Mouse (Mus musculus) cerebellum, adult 9-11 months (tissue): ENCODE measurements around the gene Pnmal2.

ENCODE experiments used
- DNase-seq: peaks from one replicate; pipeline ENCODE4 v3.0.0; 2022

Pnmal2 gene

DNA sequence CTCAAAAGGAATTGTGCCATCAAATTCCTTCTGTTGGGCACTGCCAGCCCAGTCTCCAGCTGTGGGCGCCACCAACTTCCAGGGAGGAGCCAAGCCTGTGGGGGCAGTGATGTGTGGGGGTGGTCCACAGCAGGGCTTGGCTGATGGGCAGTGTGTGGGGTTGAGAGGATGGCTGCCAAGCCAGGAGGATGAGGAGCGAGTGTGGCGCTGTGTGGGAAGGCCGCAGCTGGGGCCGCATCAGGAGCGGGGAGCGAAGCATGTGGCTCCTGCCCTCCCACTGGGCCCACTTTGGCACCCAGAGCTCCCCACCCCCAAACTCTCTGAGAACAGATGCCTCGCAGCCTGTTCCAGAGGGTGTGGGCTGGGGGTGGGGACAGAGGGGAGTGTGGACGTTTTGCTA lies 26.5 kb upstream of the Pnmal2 start:
- DNase-seq = peak; percentile 73

DNA sequence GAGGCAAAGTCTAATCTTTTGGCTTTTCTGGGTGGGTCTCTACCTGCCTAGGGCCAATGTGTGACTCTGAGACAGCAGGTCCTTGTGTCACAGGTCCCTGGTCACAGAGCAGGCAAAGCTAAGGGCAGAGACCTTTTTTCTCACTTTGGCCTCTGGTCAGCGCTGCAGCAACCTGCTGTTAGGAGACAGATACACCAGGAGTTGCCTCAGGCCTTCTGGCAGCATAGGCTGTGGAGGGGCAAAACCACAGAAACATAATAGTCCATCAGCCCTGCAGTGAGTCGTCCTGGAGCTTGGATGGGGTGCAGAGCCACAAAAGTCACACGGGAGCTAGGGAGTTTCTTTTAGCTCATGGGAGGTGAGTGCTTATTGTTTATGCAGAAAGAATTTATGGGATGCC lies 25.8 kb upstream of the Pnmal2 start:
- peak; percentile 57 for DNase-seq

DNA sequence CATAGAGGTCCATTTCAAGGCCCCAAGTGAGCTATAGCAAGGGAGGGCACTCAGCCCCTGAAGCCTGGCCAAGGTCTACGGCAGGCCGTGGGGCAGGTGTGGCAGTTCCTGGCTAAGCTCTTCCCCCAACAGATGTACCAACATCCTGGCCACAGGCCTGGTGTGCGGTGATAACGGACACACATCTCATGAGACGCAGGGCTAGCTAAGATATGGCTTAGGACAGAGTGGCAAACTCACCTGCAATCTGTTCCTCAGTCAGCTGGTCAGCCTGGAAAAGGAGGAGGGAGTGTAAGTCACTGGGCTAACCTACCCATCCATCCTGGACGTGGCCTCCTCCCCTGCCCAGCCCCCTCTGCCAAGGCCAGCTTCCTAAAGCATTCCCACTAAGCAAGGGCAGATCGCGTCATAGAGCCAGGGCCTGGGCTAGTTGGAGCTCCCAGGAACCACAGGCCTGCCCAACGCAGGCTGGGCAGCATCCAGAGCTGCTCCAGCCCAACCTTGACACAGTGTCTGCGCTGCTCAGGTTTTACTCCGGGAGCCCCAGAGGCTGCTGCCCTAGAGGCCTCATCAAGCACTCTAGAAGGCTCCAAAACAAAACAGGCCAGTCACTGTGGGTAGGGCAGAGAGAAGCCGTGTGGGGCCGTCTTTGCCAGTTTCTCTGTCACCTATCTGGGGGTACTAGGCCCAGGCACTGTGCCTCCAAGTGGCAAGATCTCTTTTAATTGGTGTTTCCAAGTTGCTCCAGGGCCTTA lies 24.9 kb upstream of the Pnmal2 start:
- DNase-seq = peak; percentile 68

DNA sequence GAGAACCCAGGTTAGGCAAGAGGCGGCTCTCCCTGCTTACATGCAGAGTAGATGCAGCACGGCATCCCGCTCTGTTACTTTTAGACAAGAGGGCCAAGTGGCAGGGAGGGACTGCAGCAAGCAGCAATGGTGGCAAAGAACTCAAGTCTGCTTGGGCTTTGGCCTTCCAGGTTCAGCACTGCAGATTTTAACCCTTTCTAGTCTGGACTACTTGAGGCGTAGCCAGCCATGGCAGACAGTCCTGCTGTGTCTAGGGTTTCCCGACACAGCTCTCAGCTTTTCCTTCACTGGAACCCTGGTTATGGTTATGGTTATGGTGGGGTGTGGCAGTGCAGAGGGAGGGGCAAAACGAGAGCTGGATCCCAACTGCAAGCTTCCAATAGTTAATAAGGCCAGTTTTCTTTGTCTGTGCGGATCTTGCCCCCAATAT lies 24.3 kb upstream of the Pnmal2 start:
- no peak for DNase-seq

DNA sequence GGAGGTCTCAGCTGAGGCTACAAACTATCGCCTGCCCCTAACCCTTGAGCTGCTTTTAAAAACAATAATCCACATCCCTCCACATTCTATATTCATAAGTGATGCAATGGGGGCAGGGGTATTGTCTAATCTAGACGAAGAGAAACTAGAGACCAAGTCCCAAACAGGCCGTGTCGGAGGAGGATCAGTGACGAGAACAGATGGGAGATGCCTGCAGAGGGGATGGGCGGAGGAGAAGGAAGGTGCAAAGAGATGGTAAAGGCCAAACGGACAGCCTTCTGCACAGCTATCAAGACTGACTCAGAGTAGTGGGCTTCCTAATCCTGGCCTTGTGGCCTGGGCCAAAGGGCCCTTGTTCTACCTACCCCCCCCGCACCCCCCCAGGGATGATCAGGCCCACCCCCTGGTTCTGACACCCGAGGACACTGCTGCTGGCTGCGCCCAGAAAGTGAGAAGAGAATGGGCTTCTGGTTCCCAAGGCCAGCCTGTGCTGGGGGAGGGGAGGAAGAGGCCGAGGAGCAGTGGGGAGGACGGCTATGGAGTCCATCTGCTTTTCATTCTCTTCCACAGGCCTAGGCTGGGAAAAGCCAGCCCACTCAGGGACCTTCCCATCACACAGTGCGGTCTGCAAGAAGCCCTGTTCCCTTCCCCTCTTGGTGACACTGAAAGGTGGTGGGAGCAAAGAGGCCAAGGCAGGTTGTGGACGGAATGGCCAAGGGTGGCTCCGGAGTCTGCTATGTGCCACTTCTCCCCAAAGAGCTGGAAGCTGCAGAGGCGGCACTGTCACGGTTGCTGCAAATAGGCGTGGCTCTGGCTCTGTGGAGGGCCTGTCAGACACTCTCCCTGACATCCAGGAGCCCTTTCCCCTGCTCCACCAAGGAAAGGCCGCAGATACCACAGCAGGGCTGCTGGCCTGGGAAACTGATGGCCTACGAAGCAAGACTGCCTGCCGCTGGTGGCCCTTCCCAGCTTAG lies 23.4 kb upstream of the Pnmal2 start:
- DNase-seq = peak; percentile 75

DNA sequence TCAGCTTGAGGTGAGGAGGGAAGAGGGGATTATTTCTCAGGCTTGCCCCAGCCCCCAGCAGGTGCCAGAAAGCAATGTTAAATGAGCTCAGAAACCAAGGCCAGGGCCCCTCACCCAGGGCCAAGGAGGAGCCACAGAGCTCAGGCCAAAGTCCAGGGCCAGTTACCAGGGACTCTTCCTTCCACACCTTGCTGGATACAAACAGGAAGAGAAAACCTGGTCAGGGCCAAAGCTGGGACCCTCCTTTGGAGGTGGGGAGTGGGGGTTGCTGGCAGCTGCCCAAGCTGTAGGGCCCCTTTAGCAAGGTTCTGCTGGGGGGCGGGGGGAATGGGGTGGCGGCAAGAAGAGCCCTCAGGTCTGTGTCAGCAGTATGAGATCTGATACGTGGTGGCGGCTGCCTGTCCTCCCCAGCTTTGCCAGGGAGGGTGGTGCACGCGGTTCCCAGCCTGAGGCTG lies 22.6 kb upstream of the Pnmal2 start:
- peak; percentile 75 for DNase-seq

DNA sequence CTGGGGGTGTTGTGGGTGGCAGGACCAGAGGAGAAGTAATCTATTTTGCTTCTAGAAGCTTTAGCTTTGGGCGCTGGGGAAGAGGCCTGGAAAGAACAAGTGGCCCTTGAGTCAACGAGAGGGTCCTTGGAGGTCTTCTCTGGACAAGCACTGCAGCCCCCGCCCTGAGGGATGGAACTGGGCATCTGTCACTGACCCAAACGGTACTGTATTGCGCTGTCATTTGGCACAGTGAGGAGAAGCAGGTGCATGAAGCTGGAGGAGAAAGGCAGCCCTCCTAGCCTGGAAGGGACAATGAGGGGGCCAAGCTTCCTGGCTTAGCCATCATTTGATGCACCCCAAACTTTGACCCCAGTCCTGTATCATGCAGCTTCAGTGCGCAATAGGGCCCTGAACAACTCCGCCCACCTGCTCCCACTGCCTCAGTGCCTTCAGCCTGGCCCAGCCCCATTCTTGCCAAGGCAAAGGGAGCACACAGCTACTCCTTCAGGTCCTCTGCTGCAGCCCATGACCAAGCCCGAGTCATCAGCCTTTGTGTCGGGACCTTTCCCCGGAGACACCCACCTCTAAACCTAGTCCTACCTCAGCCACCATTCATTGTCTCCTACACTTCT lies 22.0 kb upstream of the Pnmal2 start:
- peak; percentile 83 for DNase-seq

DNA sequence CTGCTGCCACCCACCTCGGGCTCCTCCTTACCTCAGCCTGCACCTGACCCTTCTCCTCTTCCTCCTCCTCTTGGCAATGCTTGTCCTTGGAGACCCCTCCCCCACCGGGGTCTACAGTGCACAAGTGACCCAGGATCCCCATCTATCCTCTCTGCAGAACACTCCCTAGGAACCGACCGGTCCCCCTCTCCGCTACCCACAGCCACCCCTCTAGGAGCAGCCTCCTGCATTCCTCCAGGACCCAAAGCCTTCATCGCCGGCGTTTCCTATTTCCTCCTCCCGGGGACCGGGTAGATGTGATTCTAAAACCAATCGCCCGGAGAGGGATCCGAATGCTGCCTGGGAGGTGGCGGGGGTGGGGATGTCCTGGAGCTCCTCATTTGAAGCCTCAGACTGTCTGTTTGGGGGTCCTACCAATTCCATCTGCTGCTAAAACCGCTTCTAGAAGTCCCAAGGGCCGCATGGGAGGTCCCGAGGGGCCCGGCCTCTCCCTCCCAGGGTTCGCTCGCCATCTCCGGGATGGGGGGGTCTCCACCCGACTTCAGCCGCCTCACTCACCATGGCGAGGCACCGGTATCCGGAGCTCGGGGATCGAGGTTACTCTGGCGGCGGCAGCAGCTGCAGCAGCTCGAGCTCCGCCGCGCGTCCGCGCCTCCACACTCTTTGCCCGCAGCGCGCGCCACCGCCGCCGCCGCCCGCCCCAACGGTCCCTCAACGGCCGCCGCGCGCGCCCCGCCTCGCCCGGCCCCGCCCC lies 21.0 kb upstream of the Pnmal2 start:
- DNase-seq = peak; percentile 87

DNA sequence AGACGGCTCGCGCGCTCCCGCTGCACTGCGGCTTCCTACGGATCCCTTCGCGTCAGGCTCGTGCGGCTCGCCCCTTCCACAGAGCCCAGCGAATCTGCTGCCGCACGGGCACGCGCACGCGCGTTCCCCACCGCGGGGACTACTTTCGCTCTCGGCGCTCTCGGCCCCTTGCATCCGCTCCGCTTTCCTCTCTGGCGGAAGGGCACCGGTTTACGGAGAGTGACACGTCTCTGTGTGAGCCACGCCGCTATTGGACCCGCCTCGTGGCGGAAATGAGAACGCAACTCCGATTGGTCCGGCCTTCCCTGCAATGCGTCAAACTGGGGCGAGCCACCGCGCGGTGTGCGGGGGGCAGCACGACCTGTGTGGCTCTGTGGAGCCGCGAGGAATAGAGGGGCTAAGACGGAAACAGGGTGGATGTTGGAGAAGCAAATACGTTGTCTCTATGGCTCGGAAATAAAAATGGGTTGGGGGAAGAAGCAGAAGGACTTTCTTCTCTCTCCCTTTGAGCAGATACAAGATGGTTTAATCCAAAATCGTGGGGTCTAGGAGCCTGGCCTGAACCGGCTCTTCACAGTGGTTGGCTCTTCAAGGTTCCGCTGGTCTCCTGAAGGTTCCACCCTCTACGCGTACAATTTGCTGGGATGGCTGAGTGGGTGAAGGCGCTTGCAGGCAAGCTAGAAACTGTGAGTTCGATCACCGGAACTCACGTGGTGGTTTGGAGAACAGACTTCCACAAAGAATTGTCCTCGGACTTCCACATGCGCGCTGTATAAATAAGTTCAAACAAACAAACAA lies 20.2 kb upstream of the Pnmal2 start, which contains the start of gene Calm3:
TSS of gene Calm3 (minus strand) at position 78 of the 798 bp plus-strand sequence.
- DNase-seq = peak; percentile 100

DNA sequence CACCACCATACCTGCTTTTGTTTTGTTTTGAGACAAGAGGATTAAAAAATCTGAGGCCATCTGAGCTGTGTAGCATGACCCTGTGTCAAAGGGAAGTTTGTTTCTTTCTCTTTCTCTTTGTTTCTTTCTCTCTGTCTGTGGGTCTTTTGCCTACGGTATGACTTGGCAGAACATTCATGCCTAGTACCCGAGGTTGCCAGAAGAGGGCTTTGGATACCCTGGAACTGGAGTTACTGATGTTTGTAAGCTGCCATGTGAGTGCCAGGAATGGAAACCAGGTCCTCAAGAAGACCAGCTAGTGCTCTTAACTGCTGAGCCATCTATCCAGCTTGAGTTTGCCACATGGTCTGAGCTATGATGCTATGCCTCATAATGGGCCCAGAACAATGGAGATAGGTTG lies 16.1 kb upstream of the Pnmal2 start:
- no peak for DNase-seq

DNA sequence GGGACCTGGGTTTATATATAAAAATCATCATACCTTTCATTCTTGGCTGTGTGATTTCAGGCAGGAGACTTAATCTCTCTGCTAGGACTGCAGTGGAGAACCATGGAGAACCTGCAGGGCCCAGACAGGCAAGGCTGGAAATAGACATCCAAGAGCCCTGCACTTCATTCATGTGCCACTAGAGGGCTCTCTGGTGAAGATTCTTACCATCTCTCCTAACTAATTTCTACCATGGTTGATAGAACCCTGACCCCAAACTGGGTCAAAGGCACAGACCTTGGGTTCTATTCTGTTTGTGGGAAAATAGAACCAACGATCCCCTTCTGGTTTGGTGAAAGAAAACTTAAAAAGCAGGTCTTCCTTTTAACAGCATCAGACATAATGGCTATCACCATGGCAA lies 13.6 kb upstream of the Pnmal2 start:
- peak; percentile 80 for DNase-seq

DNA sequence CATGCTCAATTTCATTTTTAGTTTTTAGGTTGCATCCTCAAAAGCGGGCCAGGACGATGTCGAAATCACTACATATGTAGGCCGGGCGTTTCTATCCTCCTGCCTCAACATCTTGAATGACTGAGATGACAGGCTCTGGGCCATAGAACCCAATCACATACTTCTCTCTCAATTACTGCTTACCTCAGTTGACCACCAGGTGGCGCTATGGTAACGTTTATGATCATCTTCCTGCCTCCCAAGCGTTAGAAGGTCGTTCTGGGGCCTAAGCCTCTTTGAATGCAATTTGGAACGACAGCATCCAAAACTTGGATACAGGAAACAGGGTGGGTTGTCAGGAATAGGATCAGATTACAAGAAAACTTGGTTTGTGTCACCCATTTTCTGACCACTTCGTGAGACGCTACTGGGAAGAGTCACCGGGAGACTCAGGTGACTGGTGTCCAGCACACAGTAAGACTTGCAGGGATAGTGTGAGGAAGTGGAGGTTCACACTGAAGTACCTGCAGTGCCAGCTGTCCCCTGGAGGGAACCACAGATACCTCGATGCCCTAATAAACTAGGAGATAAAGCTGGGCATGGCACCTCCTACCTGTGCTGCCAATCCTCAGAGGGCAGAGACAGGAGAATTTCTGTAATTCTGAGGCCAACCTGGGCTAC lies 12.4 kb upstream of the Pnmal2 start:
- DNase-seq = peak; percentile 88

DNA sequence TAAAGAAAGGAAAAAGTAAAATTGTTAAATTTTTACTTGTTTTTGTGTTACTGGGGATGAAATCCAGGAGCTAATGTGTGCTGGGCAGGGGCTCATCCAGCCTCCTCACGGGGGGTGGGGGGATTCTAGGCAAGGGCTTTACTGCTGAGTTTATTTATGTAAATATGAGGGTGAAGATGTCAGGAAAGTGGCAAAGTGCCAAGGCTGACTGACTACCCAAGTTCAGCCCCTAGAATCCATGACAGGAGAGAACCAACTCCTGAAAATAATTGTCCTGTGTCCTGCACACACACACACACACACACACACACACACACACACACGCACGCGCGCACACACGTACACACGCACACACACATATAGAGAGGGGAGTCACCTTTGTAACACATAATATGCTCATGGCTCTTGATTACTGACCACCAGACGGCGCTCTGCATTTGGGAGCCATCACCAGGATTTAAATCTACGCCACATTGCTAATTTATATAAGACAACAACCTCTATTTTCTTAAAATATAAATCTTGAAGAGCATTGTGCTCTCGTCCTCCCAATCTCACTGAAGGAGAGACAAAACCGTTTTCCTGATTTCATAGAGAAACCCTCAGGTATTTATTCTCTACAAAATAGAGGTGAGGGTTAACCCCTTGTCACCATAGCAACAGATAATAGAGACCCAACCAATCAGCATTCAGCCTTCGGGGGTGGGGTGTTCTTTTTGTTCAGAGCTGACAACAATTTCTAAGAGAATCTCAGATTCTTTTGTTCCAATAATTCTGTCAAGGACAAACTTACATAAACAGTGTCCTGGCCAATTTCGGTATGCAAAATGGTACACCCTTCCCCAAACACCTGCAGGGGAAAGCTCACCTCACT lies 11.5 kb upstream of the Pnmal2 start:
- DNase-seq = peak; percentile 79

DNA sequence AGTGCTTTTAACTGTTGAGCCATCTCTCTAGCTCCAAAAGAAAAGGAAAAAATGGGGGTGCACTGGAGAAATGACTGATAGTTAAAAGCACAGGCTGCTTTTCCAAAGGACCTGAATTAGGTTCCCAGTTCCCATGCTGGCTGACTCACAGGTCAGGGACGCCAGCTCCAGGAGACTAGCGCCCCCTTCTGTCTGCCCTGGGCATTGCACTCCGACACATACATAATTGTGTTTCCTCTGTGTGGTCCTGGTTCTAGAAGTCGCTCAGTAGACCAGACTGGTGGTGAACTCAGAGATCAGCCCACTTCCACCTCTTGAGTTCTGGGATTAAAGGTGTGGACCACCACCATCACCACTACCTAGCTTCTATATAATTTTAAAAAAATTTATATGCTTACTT lies 7.2 kb upstream of the Pnmal2 start:
- DNase-seq = no peak

DNA sequence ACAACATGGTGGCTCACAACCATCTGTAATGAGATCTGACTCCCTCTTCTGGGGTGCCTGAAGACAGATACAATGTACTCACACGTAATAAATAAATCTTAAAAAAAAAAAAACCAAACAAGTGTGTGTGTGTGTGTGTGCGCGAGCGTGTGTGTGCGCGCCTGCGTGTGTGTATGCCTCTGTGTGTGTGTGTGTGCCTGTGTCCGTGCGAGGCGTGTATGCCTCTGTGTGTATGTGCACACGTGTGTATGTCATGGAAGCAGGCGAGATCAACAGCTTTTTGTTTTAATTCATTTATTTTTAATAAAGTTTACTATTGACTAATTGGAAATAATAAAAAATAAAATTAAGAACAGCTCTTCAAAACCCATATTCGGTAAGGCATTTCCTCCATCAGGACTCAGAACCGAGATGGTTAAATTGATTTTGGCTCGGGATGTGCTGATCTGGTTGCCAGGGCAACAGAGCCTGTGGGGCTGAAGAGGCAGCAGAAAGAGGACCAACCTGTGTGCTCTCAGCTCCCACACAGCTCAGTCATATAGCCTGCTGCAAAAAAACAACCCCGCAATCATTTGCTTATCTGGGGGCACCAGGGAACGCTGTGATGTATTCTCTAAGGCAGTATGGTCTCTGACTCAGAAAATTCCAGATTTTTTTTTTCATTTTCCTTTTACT lies 6.2 kb upstream of the Pnmal2 start:
- DNase-seq = no peak

DNA sequence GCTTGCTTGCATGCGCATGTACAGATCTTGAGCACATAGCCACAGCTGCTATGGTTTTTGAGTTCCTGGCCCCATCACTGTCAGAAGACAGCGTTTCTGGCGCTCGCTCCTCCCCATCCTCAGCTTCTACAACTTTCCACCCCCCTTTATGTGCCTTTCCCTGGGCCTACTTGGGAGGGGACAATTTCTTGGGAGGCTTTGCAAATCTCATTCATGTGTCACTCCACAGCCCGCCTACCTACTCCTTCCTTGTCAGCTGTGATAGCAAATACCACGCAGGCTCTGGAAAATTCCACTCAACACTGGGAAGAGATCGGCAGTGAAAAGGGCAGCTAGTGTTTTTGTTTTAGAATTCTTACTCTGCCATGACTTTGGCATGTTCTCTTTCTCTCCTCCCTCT lies 4.2 kb upstream of the Pnmal2 start:
- peak; percentile 24 for DNase-seq

DNA sequence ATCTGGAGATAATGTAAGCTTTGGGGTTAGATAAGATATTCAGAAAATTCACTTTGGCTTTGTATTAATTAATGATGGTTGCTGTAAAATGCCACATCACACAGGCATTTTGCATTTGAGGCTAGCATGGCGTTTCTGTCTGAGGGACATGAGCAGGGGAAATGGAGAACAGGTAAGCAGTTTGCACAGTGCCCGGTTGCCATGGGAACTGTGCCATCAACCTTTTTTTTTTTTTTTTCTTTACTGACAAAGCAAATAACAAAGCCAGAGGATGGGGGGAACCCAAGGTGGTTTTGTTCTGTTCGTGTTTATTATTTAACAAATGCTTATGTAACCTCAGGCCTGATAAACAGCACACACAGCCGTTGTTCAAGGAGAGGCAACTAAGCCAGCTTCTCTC lies 1.6 kb upstream of the Pnmal2 start:
- DNase-seq = no peak

DNA sequence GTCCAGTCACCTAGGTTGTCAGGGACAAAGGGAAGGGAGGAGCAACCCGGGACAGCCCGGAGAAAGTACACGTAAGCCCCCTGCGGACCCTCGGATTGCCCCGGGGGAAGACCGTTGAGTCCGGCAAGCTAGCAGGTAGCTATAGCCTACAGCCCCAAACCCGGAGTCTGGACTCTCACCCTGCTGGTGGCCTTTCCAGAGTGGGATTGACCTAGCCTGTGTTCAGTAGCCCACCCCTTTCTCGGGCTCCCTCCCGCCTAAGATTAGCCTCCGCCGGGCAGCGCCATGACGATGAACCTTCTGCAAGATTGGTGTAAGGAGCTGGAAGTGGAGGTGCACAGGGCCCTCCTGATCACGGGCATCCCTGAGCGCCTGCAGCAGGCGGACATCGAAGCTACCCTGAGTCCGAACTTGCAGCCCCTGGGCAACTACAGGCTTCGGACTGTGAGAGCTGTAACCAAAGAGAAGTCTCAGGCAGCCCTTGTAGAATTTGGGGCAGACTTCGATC lies 380 bp downstream of the Pnmal2 start:
- DNase-seq = no peak

DNA sequence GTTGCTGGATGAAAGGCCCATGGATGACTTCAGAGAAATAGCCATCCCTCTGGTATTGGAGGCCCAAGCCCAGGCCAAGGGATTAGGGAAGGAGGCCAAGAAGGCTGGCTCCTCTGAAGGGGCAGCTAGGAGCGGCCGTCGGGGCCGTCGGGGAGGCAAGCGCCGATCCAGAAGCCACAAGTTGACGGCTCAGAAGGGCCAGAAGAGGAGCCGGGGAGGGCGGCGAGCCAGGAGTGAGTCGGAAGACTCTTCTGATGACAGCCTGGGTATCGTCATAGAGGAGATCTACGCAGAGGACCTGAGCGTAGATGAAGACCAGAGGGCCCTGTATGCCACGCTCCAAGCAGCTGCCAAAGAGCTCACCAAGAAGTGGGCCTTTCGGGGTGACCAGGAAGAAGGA lies 937 bp downstream of the Pnmal2 start:
- DNase-seq = peak; percentile 78
